Mouse (Mus musculus): ENCODE measurements around the gene Dmkn.
"Not testable (repeated sequence)": the region's sequence is repeated elsewhere in the genome, so short reads cannot be mapped to it uniquely, and the experiment has no call there.

Dmkn gene

GRCm38 (mm10) chr7:30812291-30812807 is 48.8 kb downstream of the Dmkn start:
- no peak for DNase-seq (ENCODE audit: low read depth, low spot score)

GRCm38 (mm10) chr7:30820131-30820530 is 56.6 kb downstream of the Dmkn start:
- DNase-seq (ENCODE audit: low read depth, low spot score): no peak

DNA sequence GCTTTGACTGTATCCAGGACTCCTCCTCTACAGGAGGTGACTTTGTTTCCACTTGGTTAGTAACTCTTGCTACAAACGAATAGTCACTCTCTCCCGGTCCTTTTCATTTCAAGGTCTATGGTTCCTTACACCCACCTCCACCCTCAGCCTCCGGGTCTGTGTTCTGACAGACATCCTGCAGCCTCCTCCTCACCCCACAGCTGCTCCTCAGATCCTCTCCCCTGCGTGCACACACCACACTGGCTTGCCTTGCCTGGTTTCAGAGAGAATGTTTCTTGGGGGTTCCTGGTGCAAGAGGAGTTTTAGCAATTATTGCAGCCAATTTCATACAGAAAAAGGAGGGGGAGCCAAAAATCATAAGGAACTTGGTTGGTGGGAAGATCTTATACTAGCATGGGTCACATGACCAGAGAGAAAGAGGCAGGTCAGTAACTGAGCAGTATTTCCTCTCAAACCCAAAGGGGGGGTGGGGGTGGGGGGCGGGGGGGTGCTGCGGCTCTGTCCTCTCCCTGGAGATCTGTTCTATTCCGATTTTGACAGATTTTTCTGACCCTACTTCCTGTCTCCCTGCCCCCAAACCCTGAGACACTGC is 57.4 kb downstream of the Dmkn start:
- no peak for DNase-seq (ENCODE audit: low read depth, low spot score)

DNA sequence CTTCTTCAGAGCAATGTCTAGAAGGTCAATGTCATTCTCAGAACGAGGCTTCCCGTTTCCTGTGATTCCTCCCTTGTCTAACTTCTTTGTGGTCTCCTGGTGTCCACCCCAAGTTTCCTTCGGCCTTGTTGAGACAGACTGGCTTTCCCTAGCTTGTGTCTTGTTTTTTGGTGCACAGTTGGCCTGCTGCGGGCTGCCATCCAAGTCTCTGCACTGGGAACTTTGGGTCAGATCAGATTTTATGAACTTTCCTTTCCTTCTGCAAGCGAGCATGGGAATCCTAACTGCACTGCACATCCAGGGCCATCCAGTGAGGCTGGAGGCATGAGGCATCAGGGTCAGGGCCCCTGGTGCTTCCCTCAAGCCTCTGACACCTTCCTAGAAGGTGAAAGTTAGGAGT is 58.0 kb downstream of the Dmkn start:
- DNase-seq (ENCODE audit: low read depth, low spot score): no peak

- DNase-seq (ENCODE audit: low read depth, low spot score): no peak
Measured at GRCm38 (mm10) chr7:30823675-30824074, 60.1 kb downstream of the Dmkn start, which contains the start of gene Ffar2. Gene Ffar2, minus strand, starts transcription at chr7:30823775.

- DNase-seq (ENCODE audit: low read depth, low spot score): no peak
Measured at GRCm38 (mm10) chr7:30824306-30824705, 60.8 kb downstream of the Dmkn start.

DNA sequence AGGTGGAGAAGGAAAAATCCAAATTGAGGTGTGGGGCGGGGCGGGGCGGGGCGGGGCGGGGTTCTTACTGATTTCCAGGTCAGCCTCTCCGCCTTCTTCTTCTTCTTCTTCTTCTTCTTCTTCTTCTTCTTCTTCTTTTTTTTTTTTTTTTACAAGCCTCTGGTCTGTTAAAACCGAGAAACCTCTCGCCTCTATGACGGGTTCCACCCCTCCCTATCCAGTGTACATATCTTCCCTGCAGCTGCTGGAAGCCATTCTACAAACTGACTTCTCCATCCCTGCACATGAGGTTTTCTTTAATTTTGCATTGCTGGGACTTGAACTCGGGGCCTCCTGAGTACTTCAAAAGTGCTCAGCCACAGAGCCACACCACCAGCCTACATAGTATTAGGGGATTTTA is 63.1 kb downstream of the Dmkn start:
- DNase-seq (ENCODE audit: low read depth, low spot score): no peak

DNA sequence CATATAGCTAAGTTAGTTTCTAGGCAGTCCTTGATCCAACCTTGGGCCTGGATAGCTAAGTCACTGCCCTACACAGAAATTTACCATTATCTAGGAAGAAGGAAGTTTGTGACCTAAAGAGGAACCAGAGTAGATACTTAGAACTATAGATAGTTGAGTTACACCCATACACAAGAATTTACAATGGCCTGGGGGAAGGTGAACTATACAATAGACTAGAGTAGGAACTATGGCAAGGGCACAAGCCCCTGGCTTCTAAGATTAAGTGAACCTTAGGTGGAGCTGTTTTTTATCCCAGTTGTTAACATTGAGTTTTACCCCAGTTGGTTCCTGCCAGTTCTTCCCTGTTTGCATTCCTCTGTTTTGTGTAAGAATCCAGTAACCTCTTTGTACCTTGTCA is 65.3 kb downstream of the Dmkn start:
- DNase-seq (ENCODE audit: low read depth, low spot score): not testable (repeated sequence)

GRCm38 (mm10) chr7:30829428-30829827 is 65.9 kb downstream of the Dmkn start:
- peak; percentile 60 for DNase-seq (ENCODE audit: low read depth, low spot score)
